8 mouse cellular contexts compared by ENCODE assay signal in the genomic region with DNA sequence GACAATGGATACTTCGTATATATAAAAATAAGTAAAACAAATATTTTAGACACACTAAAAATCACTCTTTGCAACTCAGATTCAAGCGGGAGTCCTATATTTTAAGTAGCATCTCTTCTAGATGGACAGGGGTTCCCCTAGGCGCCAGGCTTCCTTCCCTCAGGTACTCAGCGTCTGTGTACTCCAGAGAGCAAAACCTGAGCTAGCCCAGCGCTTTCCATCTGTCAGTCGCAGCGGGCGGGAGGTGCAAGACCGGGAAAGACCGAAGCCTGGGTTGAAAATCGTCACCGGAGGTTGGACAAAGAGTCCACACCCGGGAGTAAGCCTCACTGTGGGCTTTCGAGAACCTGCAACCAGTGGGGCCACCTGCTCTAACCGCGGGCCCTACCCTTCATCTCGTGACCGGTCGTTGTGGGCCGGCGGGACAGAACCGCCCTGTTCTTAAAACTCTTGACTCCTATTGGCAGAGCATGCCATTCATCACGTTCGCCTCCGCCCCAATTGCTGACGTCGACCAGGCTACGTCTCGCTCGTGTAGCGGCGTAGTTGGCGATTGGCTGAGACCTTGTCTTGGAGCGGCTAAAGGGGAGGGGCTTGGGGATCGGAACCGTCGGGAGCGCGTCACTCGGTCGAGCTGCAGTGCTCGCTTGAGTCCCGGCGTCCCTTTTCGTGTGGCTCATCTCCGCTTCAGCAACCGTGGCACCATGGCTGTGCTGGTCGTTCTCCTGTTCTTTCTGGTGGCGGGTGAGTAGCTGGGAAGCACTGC. TPM values are rescaled to one million over a fixed set of nuclear protein-coding genes. Genes with fewer than 3 reads are reported as not detected.
A peak's percentile ranks its signal among the peaks of the same experiment; 100 is the strongest.
DNase-seq lines count a peak whose midpoint lies in the region; ATAC-seq lines count a peak whose summit lies in the region.

A gene (plus strand): TSS at position 610 of the 766 bp plus-strand sequence.

- H3K4me2 ChIP-seq in lung, embryonic 16.5 days (ENCODE audit: low read depth, low read length): peak within 1 kb of the TSS; percentile 54

- peak; percentile 99 for ATAC-seq in hematopoietic stem cell, adult 5-6 weeks (replicated peaks in 1 of 2; ENCODE audit: insufficient read depth in 1 of 2, low FRiP score in 2 of 2, low TSS enrichment in 1 of 2, low read depth in 1 of 2, poor library complexity in 2 of 2, severe bottlenecking in 2 of 2)
- ATAC-seq in lung, embryonic 16.5 days (ENCODE audit: low read depth): peak; percentile 100

- no peaks in the 10 kb centered on the region for H3K27me3 ChIP-seq in lung, embryonic 16.5 days (ENCODE audit: control insufficient read depth, insufficient read depth, low read depth, low read length)

- H3K9ac ChIP-seq in lung, embryonic 16.5 days (ENCODE audit: low read length): peak within 1 kb of the TSS; percentile 87

- DNase-seq in MEL-GATA-1-ER (ENCODE audit: extremely low read depth, low read depth): peak; percentile 97
- DNase-seq in cerebellum, adult 8-10 months: peak; percentile 86
- peak; percentile 92 for DNase-seq in forelimb bud, embryonic 11.5 days (ENCODE audit: low read depth, low spot score)
- DNase-seq in layer of hippocampus, adult 9-10 months (ENCODE audit: low spot score): peak; percentile 92
- peak; percentile 63 for DNase-seq in ovary, postnatal 10 days (ENCODE audit: low spot score)
- peak; percentile 85 to 92 for DNase-seq in thymus, postnatal 10 days (ENCODE audit: low spot score in 2 of 2)

- 15% methylated on average over 46 of the region's 49 CpGs for WGBS in lung, embryonic 16.5 days

- H3K4me1 ChIP-seq in lung, embryonic 16.5 days (replicated peaks; ENCODE audit: control insufficient read depth, insufficient read depth, low read length): peaks cover 3% of the 10 kb centered on the region; the same call in 1 of the 2 replicates

- H3K9me3 ChIP-seq in lung, embryonic 16.5 days (ENCODE audit: control insufficient read depth, low read length): no peaks in the 10 kb centered on the region

- peak within 1 kb of the TSS; percentile 75 for H3K4me3 ChIP-seq in lung, embryonic 16.5 days (ENCODE audit: low read length)

- peak within 1 kb of the TSS; percentile 66 for H3K27ac ChIP-seq in lung, embryonic 16.5 days (ENCODE audit: low read length)

- H3K36me3 ChIP-seq in lung, embryonic 16.5 days (ENCODE audit: control insufficient read depth, insufficient read depth, low read length): no peaks in the 10 kb centered on the region

RNA-seq across cellular contexts. Expression of the gene that starts here (rescaled TPM):
- total RNA-seq in hematopoietic stem cell, adult 5-6 weeks (2017): 67.9 and 87.2 TPM in 2 replicates
- 96.0 and 105 TPM in 2 replicates for polyA plus RNA-seq in lung, embryonic 16.5 days (2015; fragmentation: Nextera tagmentation; extraction: Ambion mirVana)

Comparison
In these comparisons a context has a peak if more than half of its experiments do, and no peak if none do; other contexts are left out.
1. Peak in every context shown above with its lines: DNase-seq, ATAC-seq, H3K4me3 ChIP-seq and H3K27ac ChIP-seq.